Mouse (Mus musculus) stomach, postnatal 0 days (tissue): Measurements from ENCODE around the gene Pimreg. TPM values are rescaled to one million over a fixed set of nuclear protein-coding genes. Genes with fewer than 3 reads are reported as not detected.

Experiments
- ATAC-seq: fragments of 200-750 bp; cut with Nextera tagmentation; 2 replicates; pipeline ENCODE4 v1.8.0; 2017; ENCODE audit not compliant: low FRiP score, low TSS enrichment
- DNase-seq: peaks from one replicate; pipeline ENCODE4 v3.0.0-alpha.2; 2016; ENCODE audit warnings: low spot score
- H3K27ac ChIP-seq: fragments of 300-500 bp; sonication (generic); replicated peaks from 2 replicates; pipeline ENCODE4 v1.5.1; 2014; ENCODE audit warnings: mild to moderate bottlenecking, control low read depth
- H3K27me3 ChIP-seq: fragments of 300-500 bp; sonication (generic); 2 replicates; pipeline ENCODE4 v1.6.1; 2014; ENCODE audit warnings: low read length; ENCODE audit not compliant: control insufficient read depth, insufficient read depth
- H3K36me3 ChIP-seq: fragments of 300-500 bp; sonication (generic); 2 replicates; pipeline ENCODE4 v1.6.1; 2014; ENCODE audit warnings: low read length, mixed read lengths; ENCODE audit not compliant: control insufficient read depth, insufficient read depth
- H3K4me1 ChIP-seq: fragments of 300-500 bp; sonication (generic); replicated peaks from 2 replicates; pipeline ENCODE4 v1.6.1; 2014; ENCODE audit warnings: antibody characterized with exemption; ENCODE audit not compliant: control insufficient read depth, insufficient read depth
- H3K4me2 ChIP-seq: fragments of 300-500 bp; sonication (generic); replicated peaks from 2 replicates; pipeline ENCODE4 v1.6.1; 2014; ENCODE audit warnings: low read depth, mild to moderate bottlenecking, control low read depth, moderate library complexity
- H3K4me3 ChIP-seq: fragments of 300-500 bp; sonication (generic); 2 replicates; pipeline ENCODE4 v1.5.1; 2014; ENCODE audit warnings: low read depth, low read length, control low read depth
- H3K9ac ChIP-seq: fragments of 300-500 bp; sonication (generic); 2 replicates; pipeline ENCODE4 v1.6.1; 2014; ENCODE audit warnings: mild to moderate bottlenecking, low read length, control low read depth, mixed read lengths
- H3K9me3 ChIP-seq: fragments of 300-500 bp; sonication (generic); 2 replicates; pipeline ENCODE4 v1.6.1; 2016; ENCODE audit warnings: low read length; ENCODE audit not compliant: control insufficient read depth
- CTCF ChIP-seq: IDR thresholded peaks from 2 replicates; pipeline ENCODE4 v1.5.1; 2016; ENCODE audit warnings: antibody characterized with exemption, low read depth, mild to moderate bottlenecking, moderate library complexity
- EP300 ChIP-seq: optimal IDR thresholded peaks from 2 replicates; pipeline ENCODE3; 2016; ENCODE audit warnings: antibody characterized with exemption
- WGBS: fragments of 180-500 bp; shearing (Covaris S2); extraction: QIAGEN DNeasy Blood & Tissue Kit; methylation state at CpG from one replicate; pipeline ENCODE4 v1.1.7; 2014; 5-methylcytosine and 5-hydroxymethylcytosine counted together
- polyA plus RNA-seq: library from polyadenylated mRNA; unstranded; fragments of >200 nt; fragmentation: Nextera tagmentation; extraction: Ambion mirVana; gene quantifications from 2 replicates; pipeline ENCODE4 v1.2.1, GENCODE M21; 2015

The Pimreg gene
- polyA plus RNA-seq, 1 experiment from 2014 or later = 22.2 TPM

DNA sequence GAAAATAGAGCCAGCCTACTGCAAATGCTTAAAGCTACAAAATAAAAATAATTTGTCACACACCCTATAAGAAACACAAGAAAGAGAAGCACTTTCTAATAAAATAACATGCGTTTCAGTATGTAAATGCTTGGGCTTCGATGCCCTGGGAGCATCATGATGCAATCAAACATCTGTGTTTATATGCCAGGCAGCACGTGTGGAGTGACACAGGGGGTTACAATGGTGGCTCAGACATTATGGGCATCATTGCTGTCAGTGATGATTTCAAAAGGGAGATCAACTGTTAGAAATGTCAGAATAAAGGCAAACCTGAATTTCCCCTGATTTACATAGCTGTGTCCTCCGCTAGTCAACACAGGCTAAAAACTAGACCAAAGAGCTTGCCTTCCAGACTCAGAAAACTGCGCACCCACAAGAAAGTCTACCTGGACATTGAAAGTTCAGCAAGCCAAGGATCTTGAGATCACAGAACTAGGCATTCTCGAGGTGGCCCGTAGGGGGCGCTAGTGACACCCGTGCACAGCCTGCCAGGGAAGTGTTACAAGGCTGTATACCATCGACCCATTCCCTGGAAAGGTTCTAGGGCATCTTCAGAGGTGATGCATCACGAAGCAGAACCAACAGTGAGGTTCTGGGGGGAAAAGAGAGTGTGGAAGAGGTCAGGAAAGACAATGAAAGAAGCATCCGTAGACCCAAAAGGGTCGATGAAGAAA lies 39.5 kb upstream of the Pimreg start:
- 49% methylated on average over 13 of the region's 13 CpGs for WGBS
- H3K4me2 ChIP-seq = no peak overlapping the region
- no peaks in the 10 kb centered on the region for H3K27me3 ChIP-seq
- H3K36me3 ChIP-seq = no peaks in the 10 kb centered on the region
- DNase-seq = peak; percentile 58
- TF ChIP-seq CTCF (peak; percentile 77), EP300 (no peak)
- no peak for ATAC-seq
- H3K9me3 ChIP-seq = no peaks in the 10 kb centered on the region
- no peaks in the 10 kb centered on the region for H3K4me1 ChIP-seq
- no peak overlapping the region for H3K4me3 ChIP-seq
- no peak overlapping the region for H3K27ac ChIP-seq
- no peak overlapping the region for H3K9ac ChIP-seq

DNA sequence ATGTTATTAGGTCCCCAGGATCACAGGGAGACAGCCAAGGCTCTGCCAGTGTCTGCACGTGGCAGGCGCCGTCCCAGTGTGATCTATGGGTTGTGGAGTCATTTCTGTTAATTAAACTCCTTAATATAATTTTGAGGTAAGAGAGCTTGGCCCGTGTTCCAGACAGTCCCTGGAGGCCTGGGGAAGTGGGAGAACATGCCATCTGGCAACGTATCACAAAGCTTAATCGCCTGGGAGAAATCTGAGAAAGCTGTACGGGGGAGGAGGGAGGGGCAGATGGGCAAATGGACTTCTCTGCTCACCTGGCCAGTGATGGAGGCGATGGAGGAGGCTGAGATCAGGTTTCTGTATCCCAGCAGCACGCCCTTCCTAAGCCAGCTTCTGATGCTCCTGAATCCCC lies 38.7 kb upstream of the Pimreg start:
- Histone ChIP-seq H3K4me3 (no peak overlapping the region), H3K9ac (no peak overlapping the region), H3K4me1 (no peaks in the 10 kb centered on the region), H3K27ac (no peak overlapping the region), H3K4me2 (no peak overlapping the region), H3K27me3 (no peaks in the 10 kb centered on the region), H3K9me3 (no peaks in the 10 kb centered on the region), H3K36me3 (no peaks in the 10 kb centered on the region)
- 37% methylated on average over 9 of the region's 9 CpGs for WGBS
- TF ChIP-seq EP300 (no peak), CTCF (no peak)
- DNase-seq = no peak
- ATAC-seq = no peak

DNA sequence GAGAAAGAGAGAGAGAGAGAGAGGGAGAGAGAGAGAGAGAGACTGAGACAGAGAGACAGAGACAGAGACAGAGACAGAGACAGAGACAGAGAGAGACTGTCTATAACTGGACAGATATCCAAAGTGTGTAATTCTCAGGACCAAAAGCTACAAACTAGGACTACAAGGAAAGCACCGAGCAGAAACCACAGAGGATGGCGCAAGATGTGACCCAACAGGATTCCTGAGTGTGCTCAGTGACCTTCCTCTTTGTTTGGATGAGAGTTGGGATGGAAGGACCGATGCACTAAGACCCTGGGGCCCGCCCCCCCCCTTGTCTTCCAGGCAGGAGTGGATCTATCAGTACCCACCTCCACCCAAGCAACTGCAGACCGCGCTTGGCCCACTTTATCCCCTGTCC lies 36.3 kb upstream of the Pimreg start:
- TF ChIP-seq CTCF = no peak
- no peak for TF ChIP-seq EP300
- Histone ChIP-seq H3K9ac (no peak overlapping the region), H3K27me3 (no peaks in the 10 kb centered on the region), H3K4me1 (no peaks in the 10 kb centered on the region), H3K36me3 (no peaks in the 10 kb centered on the region), H3K4me3 (no peak overlapping the region), H3K27ac (no peak overlapping the region), H3K9me3 (no peaks in the 10 kb centered on the region), H3K4me2 (no peak overlapping the region)
- no peak for DNase-seq
- 87% methylated on average over 6 of the region's 6 CpGs for WGBS
- ATAC-seq = no peak

DNA sequence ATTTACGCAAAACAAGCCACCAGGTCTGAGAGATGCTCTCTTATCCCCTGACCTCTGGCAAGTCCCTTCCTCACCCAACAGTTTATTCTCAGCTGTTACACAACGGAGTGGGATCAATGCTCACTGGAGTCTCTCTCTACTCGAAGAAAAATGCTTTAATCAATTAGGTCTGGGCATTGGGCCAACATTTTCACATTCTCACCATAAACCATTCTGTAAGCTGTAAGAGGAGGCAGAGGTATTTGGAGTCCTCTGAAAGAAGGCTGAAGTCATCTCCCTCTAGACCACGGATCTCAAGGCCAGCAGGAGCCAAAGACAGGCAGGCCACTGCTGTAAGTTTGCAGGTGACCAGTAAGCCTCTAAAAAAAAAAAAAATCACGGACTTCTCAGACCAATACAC lies 31.5 kb upstream of the Pimreg start:
- no peak overlapping the region for H3K9ac ChIP-seq
- 28% methylated on average over 5 of the region's 5 CpGs for WGBS
- H3K4me2 ChIP-seq = no peak overlapping the region
- no peaks in the 10 kb centered on the region for H3K9me3 ChIP-seq
- no peak overlapping the region; the same call in 1 of the 2 replicates for H3K27ac ChIP-seq
- no peak for ATAC-seq
- no peak overlapping the region for H3K4me3 ChIP-seq
- no peak for TF ChIP-seq CTCF
- no peak for TF ChIP-seq EP300
- H3K4me1 ChIP-seq = no peaks in the 10 kb centered on the region
- DNase-seq = no peak
- H3K27me3 ChIP-seq = no peaks in the 10 kb centered on the region
- no peaks in the 10 kb centered on the region for H3K36me3 ChIP-seq

DNA sequence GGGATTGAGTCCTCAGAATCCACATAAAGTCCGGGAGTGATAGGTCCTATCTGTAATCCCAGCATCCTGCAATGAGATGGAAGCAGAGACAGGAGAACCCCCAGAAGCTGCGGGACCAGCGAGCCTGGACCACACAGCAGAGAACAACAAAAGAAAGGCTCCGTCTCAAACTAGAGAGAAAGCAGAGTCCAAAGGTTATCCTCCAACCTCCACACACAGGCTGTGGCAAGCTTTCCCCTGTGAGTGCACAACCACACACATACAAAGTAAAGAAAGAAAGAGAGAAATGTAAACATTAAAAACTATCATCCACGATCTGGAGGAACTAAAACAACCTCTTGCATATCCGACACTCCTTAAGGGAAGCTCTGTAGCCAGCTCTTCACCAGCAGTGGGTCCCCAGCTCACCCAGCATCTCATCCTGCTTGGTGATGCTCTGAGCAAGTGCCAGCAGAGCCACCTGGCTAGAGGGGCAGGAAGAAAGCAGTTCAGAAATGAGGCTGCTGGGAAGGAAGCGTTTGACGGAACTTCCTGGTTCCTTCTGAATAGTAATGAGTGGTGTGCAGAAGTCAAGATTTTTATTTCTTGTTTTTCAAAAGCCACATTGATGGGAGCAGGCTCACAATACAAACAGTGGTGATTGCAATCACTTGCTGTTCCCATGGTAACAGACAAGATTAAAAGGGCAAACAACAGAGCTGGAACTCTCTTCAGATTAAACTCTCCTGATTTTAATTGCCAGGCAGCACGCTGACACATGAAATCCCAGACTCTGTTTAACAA lies 30.7 kb upstream of the Pimreg start:
- H3K4me1 ChIP-seq = no peaks in the 10 kb centered on the region
- WGBS = 27% methylated on average over 9 of the region's 9 CpGs
- no peaks in the 10 kb centered on the region for H3K27me3 ChIP-seq
- TF ChIP-seq EP300 = no peak
- no peaks in the 10 kb centered on the region for H3K36me3 ChIP-seq
- H3K9ac ChIP-seq = no peak overlapping the region
- H3K9me3 ChIP-seq = no peaks in the 10 kb centered on the region
- ATAC-seq = peak; percentile 75
- DNase-seq = peak; percentile 44
- no peak overlapping the region for H3K4me2 ChIP-seq
- peak overlapping the region; percentile 30 for H3K27ac ChIP-seq
- H3K4me3 ChIP-seq = no peak overlapping the region

DNA sequence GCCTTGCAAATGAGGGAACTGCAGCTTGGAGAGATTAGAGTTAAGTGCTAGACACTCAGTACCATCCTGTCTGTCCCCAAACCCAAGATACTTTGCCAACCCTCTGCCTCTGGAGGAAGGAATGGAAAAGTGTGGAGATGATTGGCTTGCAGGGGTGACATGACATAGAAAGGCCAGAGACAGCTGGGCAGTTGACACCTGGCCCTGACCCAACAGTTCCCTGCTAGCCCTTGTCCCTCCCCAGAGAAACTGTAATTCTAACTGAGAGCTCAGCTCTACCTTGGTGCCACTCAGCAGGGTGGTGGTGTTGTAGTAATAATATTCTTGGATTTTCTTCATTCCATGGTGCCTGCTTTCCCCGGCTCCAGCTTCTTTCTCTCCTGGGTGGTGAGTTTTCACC lies 29.9 kb upstream of the Pimreg start:
- no peaks in the 10 kb centered on the region for H3K36me3 ChIP-seq
- H3K27ac ChIP-seq = no peak overlapping the region; the same call in 1 of the 2 replicates
- H3K27me3 ChIP-seq = no peaks in the 10 kb centered on the region
- DNase-seq = no peak
- no peak overlapping the region for H3K9ac ChIP-seq
- H3K4me2 ChIP-seq = no peak overlapping the region
- H3K4me3 ChIP-seq = no peak overlapping the region
- H3K9me3 ChIP-seq = no peaks in the 10 kb centered on the region
- WGBS = 61% methylated on average over 1 of the region's 1 CpGs
- TF ChIP-seq CTCF = no peak
- no peaks in the 10 kb centered on the region for H3K4me1 ChIP-seq
- no peak for ATAC-seq
